Mouse (Mus musculus) erythroblast, embryonic 14.5 days (primary cell): Measurements from ENCODE around the gene Ccdc77. TPM values are rescaled to one million over a fixed set of nuclear protein-coding genes. Genes with fewer than 3 reads are reported as not detected.

Experiments used
- H3K27me3 ChIP-seq: 2 replicates; pipeline ENCODE4 v1.6.1; 2012; ENCODE audit warnings: inconsistent platforms; ENCODE audit not compliant: control insufficient read depth
- H3K36me3 ChIP-seq: 2 replicates; pipeline ENCODE4 v1.6.1; 2012; ENCODE audit warnings: mild to moderate bottlenecking, inconsistent platforms; ENCODE audit not compliant: control insufficient read depth
- H3K4me1 ChIP-seq: 2 replicates; pipeline ENCODE4 v1.6.1; 2012; ENCODE audit warnings: inconsistent platforms; ENCODE audit not compliant: control insufficient read depth
- H3K4me3 ChIP-seq: replicated peaks from 2 replicates; pipeline ENCODE3; 2012; ENCODE audit warnings: moderate library complexity, mild to moderate bottlenecking, inconsistent platforms
- H3K9me3 ChIP-seq: 2 replicates; pipeline ENCODE4 v1.6.1; 2012; ENCODE audit warnings: low read length, inconsistent platforms, mixed read lengths; ENCODE audit not compliant: control insufficient read depth
- GATA1 ChIP-seq: IDR thresholded peaks from 2 replicates; pipeline ENCODE4 v1.6.1; 2012; ENCODE audit warnings: low read length, inconsistent platforms, mixed read lengths
- TAL1 ChIP-seq: IDR thresholded peaks from 3 replicates; pipeline ENCODE4 v1.6.1; 2012; ENCODE audit warnings: low read length, inconsistent platforms, mixed read lengths
- polyA plus RNA-seq: library from polyadenylated mRNA; stranded (reverse); fragments of >175 nt; gene quantifications from 2 replicates; pipeline ENCODE4 v1.2.3, GENCODE M21; 2012

Gene Ccdc77
- 0.93 and 0.95 TPM in 2 replicates for polyA plus RNA-seq

- Histone ChIP-seq H3K9me3 (no peaks in the 10 kb centered on the region), H3K36me3 (peaks cover 29% of the 10 kb centered on the region), H3K27me3 (no peaks in the 10 kb centered on the region), H3K4me3 (peak within 1 kb of the TSS; percentile 88), H3K4me1 (peaks cover 31% of the 10 kb centered on the region)
- TF ChIP-seq TAL1 = no peak
- no peak for TF ChIP-seq GATA1
Observed at GRCm38 (mm10) chr6:120363688-120364522, at the start of gene Ccdc77, which contains the start of gene Kdm5a. Gene Ccdc77 (minus strand): TSS chr6:120364374. Gene Kdm5a (plus strand): TSS chr6:120364124.

- no peak overlapping the region for H3K4me3 ChIP-seq
- H3K36me3 ChIP-seq = peaks cover 94% of the 10 kb centered on the region
- TF ChIP-seq GATA1 (no peak), TAL1 (no peak)
- no peaks in the 10 kb centered on the region for H3K27me3 ChIP-seq
- H3K4me1 ChIP-seq = no peaks in the 10 kb centered on the region
- H3K9me3 ChIP-seq = no peaks in the 10 kb centered on the region
Observed at GRCm38 (mm10) chr6:120403936-120404335, 39.8 kb upstream of the Ccdc77 start.

GRCm38 (mm10) chr6:120395622-120396345 lies 31.6 kb upstream of the Ccdc77 start:
- peaks cover 9% of the 10 kb centered on the region for H3K4me1 ChIP-seq
- H3K4me3 ChIP-seq = no peak overlapping the region
- no peaks in the 10 kb centered on the region for H3K27me3 ChIP-seq
- H3K36me3 ChIP-seq = peaks cover 94% of the 10 kb centered on the region
- TF ChIP-seq GATA1 (no peak), TAL1 (no peak)
- H3K9me3 ChIP-seq = no peaks in the 10 kb centered on the region

GRCm38 (mm10) chr6:120392811-120393210 lies 28.6 kb upstream of the Ccdc77 start:
- H3K4me3 ChIP-seq = no peak overlapping the region
- no peaks in the 10 kb centered on the region for H3K27me3 ChIP-seq
- H3K36me3 ChIP-seq = peaks cover 97% of the 10 kb centered on the region
- no peaks in the 10 kb centered on the region for H3K9me3 ChIP-seq
- no peak for TF ChIP-seq TAL1
- TF ChIP-seq GATA1 = no peak
- peaks cover 12% of the 10 kb centered on the region for H3K4me1 ChIP-seq

- H3K27me3 ChIP-seq = no peaks in the 10 kb centered on the region
- H3K36me3 ChIP-seq = peaks cover 94% of the 10 kb centered on the region
- no peaks in the 10 kb centered on the region for H3K9me3 ChIP-seq
- no peak overlapping the region for H3K4me3 ChIP-seq
- peaks cover 5% of the 10 kb centered on the region for H3K4me1 ChIP-seq
- no peak for TF ChIP-seq TAL1
Observed at GRCm38 (mm10) chr6:120390054-120390453, 25.9 kb upstream of the Ccdc77 start.

- 0 out of 2 replicates have a peak, but pooled peaks cover 3% of the 10 kb centered on the region for H3K9me3 ChIP-seq
- H3K4me3 ChIP-seq = no peak overlapping the region
- no peaks in the 10 kb centered on the region for H3K4me1 ChIP-seq
- H3K36me3 ChIP-seq = peaks cover 93% of the 10 kb centered on the region
- H3K27me3 ChIP-seq = no peaks in the 10 kb centered on the region
- TF ChIP-seq GATA1 = no peak
- no peak for TF ChIP-seq TAL1
Observed at GRCm38 (mm10) chr6:120376736-120377135, 12.6 kb upstream of the Ccdc77 start.

- Histone ChIP-seq H3K4me3 (peak overlapping the region; percentile 88), H3K4me1 (peaks cover 31% of the 10 kb centered on the region), H3K36me3 (peaks cover 40% of the 10 kb centered on the region), H3K9me3 (no peaks in the 10 kb centered on the region), H3K27me3 (no peaks in the 10 kb centered on the region)
- TF ChIP-seq TAL1 (no peak), GATA1 (no peak)
Observed at GRCm38 (mm10) chr6:120365051-120365450, 877 bp upstream of the Ccdc77 start.

- TF ChIP-seq TAL1 (no peak), GATA1 (no peak)
- Histone ChIP-seq H3K9me3 (no peaks in the 10 kb centered on the region), H3K27me3 (no peaks in the 10 kb centered on the region), H3K36me3 (peaks cover 35% of the 10 kb centered on the region), H3K4me1 (peaks cover 31% of the 10 kb centered on the region), H3K4me3 (peak overlapping the region; percentile 88)
Observed at GRCm38 (mm10) chr6:120364523-120364905, 340 bp upstream of the Ccdc77 start.

- no peaks in the 10 kb centered on the region for H3K9me3 ChIP-seq
- no peak for TF ChIP-seq TAL1
- no peak for TF ChIP-seq GATA1
- H3K4me3 ChIP-seq = peak overlapping the region; percentile 88
- peaks cover 33% of the 10 kb centered on the region for H3K4me1 ChIP-seq
- peaks cover 21% of the 10 kb centered on the region for H3K36me3 ChIP-seq
- no peaks in the 10 kb centered on the region for H3K27me3 ChIP-seq
Observed at GRCm38 (mm10) chr6:120362774-120363687, 1.1 kb downstream of the Ccdc77 start.
